Mouse (Mus musculus) thymus, adult 2 months (tissue): Measurements from ENCODE around the gene Fkbp5. TPM values are rescaled to one million over a fixed set of nuclear protein-coding genes. Genes with fewer than 3 reads are reported as not detected.

Experiments used
- DNase-seq: peaks from one replicate; pipeline ENCODE4 v3.0.0; 2021
- H3K27ac ChIP-seq: fragments of 200-500 bp; 2 replicates; pipeline ENCODE4 v1.5.1; 2012; ENCODE audit warnings: low read length, control low read depth; ENCODE audit not compliant: control insufficient read depth, insufficient read depth
- H3K27me3 ChIP-seq: fragments of 200-500 bp; 2 replicates; pipeline ENCODE4 v1.6.1; 2012; ENCODE audit warnings: mild to moderate bottlenecking, low read length, moderate library complexity, mixed read lengths; ENCODE audit not compliant: control insufficient read depth, insufficient read depth
- H3K36me3 ChIP-seq: fragments of 200-500 bp; 2 replicates; pipeline ENCODE4 v1.6.1; 2012; ENCODE audit warnings: mild to moderate bottlenecking, low read length, moderate library complexity; ENCODE audit not compliant: control insufficient read depth, insufficient read depth
- H3K4me1 ChIP-seq: fragments of 200-500 bp; replicated peaks from 2 replicates; pipeline ENCODE4 v1.6.1; 2012; ENCODE audit warnings: low read length; ENCODE audit not compliant: control insufficient read depth, insufficient read depth
- H3K4me3 ChIP-seq: fragments of 200-500 bp; 2 replicates; pipeline ENCODE4 v1.5.1; 2012; ENCODE audit warnings: mild to moderate bottlenecking, low read length, control low read depth, moderate library complexity; ENCODE audit not compliant: control insufficient read depth, insufficient read depth
- CTCF ChIP-seq: fragments of 200-500 bp; IDR thresholded peaks from 2 replicates; pipeline ENCODE4 v1.5.1; 2012; ENCODE audit warnings: mild to moderate bottlenecking, control low read depth, low read length, moderate library complexity, borderline replicate concordance; ENCODE audit not compliant: control insufficient read depth, poor library complexity, insufficient read depth; ENCODE audit errors: extremely low read depth
- POLR2A ChIP-seq: fragments of 200-500 bp; IDR thresholded peaks from 2 replicates; pipeline ENCODE4 v1.6.1; 2012; ENCODE audit warnings: mild to moderate bottlenecking, low read length, control low read depth, moderate library complexity; ENCODE audit not compliant: control insufficient read depth, poor library complexity, insufficient read depth; ENCODE audit errors: extremely low read depth
- WGBS: fragments of 180-500 bp; shearing (Covaris S2); methylation state at CpG from one replicate; pipeline ENCODE4 v1.1.7; 2018; 5-methylcytosine and 5-hydroxymethylcytosine counted together
- polyA plus RNA-seq: library from polyadenylated mRNA; depleted of rRNA; stranded (reverse); fragments of >200 nt; gene quantifications from 2 replicates; pipeline ENCODE4 v1.2.3, GENCODE M21; 2012

Gene Fkbp5
- polyA plus RNA-seq, 1 experiment = 157 TPM

- H3K36me3 ChIP-seq = no peaks in the 10 kb centered on the region
- no peak overlapping the region for H3K4me3 ChIP-seq
- WGBS = 21% methylated on average over 14 of the region's 14 CpGs
- DNase-seq = peak; percentile 80
- TF ChIP-seq CTCF = peak; percentile 81
- no peak for TF ChIP-seq POLR2A
- no peaks in the 10 kb centered on the region for H3K27me3 ChIP-seq
- peaks cover 12% of the 10 kb centered on the region for H3K4me1 ChIP-seq
- H3K27ac ChIP-seq = no peak overlapping the region
Measured at GRCm38 (mm10) chr17:28553040-28553793, 35.9 kb upstream of the Fkbp5 start.

- TF ChIP-seq CTCF (no peak), POLR2A (no peak)
Measured at GRCm38 (mm10) chr17:28549111-28549510, 31.8 kb upstream of the Fkbp5 start, which contains the start of gene Clpsl2. TSS of gene Clpsl2 (plus strand) at chr17:28549411.

DNA sequence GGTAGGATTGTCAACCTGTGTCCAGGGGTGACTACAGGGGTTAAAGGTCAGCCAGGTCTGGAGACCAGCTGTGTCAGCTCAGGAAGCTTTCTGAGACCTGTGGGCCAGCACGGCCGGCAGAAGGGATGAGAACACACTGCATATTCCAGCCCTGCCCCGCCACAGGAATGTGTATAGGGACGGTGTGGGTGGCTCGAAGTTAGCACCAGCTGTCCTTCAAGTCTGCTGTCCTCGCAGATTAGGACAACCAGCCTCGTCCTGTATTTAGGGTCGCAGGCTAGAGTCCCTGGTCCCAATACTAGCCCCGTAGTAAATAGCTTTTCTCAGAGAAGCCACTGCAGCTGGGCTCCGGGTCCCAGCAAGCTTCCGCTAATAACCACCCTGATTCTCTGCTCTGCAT, 31.2 kb upstream of the Fkbp5 start:
- Histone ChIP-seq H3K27ac (no peak overlapping the region), H3K4me3 (no peak overlapping the region), H3K27me3 (no peaks in the 10 kb centered on the region), H3K36me3 (no peaks in the 10 kb centered on the region), H3K4me1 (no peaks in the 10 kb centered on the region)
- 87% methylated on average over 11 of the region's 11 CpGs for WGBS
- DNase-seq = no peak
- TF ChIP-seq CTCF (no peak), POLR2A (no peak)

More at GRCm38 (mm10) chr17:28549111-28549510, 31.8 kb upstream of the Fkbp5 start, which contains the start of gene Clpsl2:
- 89% methylated on average over 14 of the region's 14 CpGs for WGBS
- no peak within 1 kb of the TSS for H3K27ac ChIP-seq
- no peak within 1 kb of the TSS for H3K4me3 ChIP-seq
- no peaks in the 10 kb centered on the region for H3K4me1 ChIP-seq
- H3K36me3 ChIP-seq = no peaks in the 10 kb centered on the region
- H3K27me3 ChIP-seq = no peaks in the 10 kb centered on the region
- no peak for DNase-seq

DNA sequence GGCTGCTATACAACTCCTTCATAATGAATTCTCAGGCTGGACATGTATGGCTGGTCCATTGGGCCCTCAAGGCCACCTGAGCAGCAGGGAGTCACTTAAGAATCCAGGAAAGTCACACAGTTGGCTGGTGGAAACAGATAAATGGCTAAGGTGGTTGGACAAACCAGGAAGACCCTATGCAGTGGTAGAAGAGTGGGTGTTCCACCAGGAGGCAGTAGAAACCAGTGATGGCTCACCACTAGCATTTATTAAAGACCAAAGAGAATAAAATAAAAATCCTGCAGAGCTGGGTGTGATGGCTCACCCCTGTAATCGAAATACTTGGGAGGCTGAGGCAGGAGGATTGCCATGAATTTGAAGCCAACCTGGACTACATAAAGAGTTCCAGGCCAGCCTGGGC, 29.6 kb upstream of the Fkbp5 start:
- TF ChIP-seq CTCF = no peak
- no peak for TF ChIP-seq POLR2A
- WGBS = 88% methylated on average over 1 of the region's 1 CpGs

DNA sequence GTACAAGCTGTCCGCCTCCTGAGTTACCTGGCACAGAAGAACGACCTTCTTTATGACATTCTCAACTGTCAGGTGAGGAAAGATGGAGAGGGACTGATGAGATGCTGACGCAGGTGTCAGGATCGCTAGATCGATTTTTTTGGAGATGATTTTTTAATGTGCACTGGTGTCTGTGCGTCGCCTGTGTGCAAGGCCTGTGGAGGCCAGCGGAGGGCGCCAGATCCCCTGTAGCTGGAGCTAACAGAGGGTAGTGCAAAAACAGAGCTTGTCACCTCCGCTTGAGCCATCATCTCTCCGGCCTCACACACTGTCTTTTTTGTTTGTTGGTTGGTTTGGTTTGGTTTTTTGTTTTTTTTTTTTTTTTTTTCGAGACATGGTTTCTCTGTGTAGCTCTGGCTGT, 20.6 kb upstream of the Fkbp5 start:
- no peak for DNase-seq
- 60% methylated on average over 12 of the region's 12 CpGs for WGBS
- no peak for TF ChIP-seq CTCF
- TF ChIP-seq POLR2A = no peak
- Histone ChIP-seq H3K27ac (no peak overlapping the region), H3K4me1 (no peaks in the 10 kb centered on the region), H3K36me3 (no peaks in the 10 kb centered on the region), H3K27me3 (no peaks in the 10 kb centered on the region), H3K4me3 (no peak overlapping the region)

More for the DNA sequence above, 29.6 kb upstream of the Fkbp5 start:
- Histone ChIP-seq H3K4me1 (no peaks in the 10 kb centered on the region), H3K27ac (no peak overlapping the region), H3K36me3 (no peaks in the 10 kb centered on the region), H3K27me3 (no peaks in the 10 kb centered on the region), H3K4me3 (no peak overlapping the region)
- no peak for DNase-seq

GRCm38 (mm10) chr17:28533327-28533726, 16.0 kb upstream of the Fkbp5 start:
- TF ChIP-seq POLR2A (no peak), CTCF (no peak)
- Histone ChIP-seq H3K4me1 (no peaks in the 10 kb centered on the region), H3K27ac (no peak overlapping the region), H3K36me3 (no peaks in the 10 kb centered on the region), H3K4me3 (no peak overlapping the region), H3K27me3 (no peaks in the 10 kb centered on the region)
- DNase-seq = no peak
- WGBS = 94% methylated on average over 13 of the region's 13 CpGs

DNA sequence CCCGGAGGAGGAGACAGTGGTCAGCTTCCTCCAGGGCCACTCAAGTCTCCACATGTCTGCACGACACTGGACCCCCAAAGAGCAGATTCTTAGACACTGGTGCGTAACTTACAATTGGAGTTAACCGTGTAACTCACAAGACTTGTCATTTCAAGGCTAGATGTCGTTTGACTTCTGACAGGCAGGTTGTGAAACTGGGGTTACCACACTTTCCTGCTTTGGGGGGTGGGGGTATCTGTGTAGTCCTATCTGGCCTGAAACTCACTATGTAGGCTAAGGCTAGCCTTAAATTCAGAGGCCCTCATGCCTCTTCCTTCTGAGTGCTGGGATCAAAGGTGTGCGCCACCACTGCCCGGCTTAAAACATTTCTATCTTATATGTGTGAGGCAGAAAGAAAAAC, 15.2 kb upstream of the Fkbp5 start:
- Histone ChIP-seq H3K27ac (no peak overlapping the region), H3K4me1 (peaks cover 4% of the 10 kb centered on the region), H3K27me3 (no peaks in the 10 kb centered on the region), H3K36me3 (no peaks in the 10 kb centered on the region), H3K4me3 (no peak overlapping the region)
- 89% methylated on average over 7 of the region's 7 CpGs for WGBS
- no peak for DNase-seq
- TF ChIP-seq POLR2A (no peak), CTCF (no peak)
